Comparison of ENCODE assay signal across 8 mouse cellular contexts in genomic region chr9:72111622-72112550, GRCm38 (mm10). TPM values are rescaled to one million over a fixed set of nuclear protein-coding genes. Genes with fewer than 3 reads are reported as not detected.
DNase-seq lines count a peak whose midpoint lies in the region; ATAC-seq and TF ChIP-seq lines count a peak whose summit lies in the region.

Gene Tcf12, minus strand, starts transcription at chr9:72111871.

- DNase-seq in gastrocnemius, adult 2 months, result peak; percentile 91
- DNase-seq in left cerebral cortex, adult 2 months (ENCODE audit: extremely low spot score in 1 of 2, low spot score in 2 of 2), result peak; percentile 83 to 86
- peak; percentile 86 for DNase-seq in retina, postnatal 7 days (ENCODE audit: low read depth, low spot score)
- DNase-seq in urinary bladder, adult 2 months (ENCODE audit: low spot score), result peak; percentile 84

- WGBS in hindbrain, embryonic 16.5 days, result 2% methylated on average over 49 of the region's 88 CpGs
- 6% methylated on average over 84 of the region's 88 CpGs for WGBS in macrophage (ENCODE audit: missing documents)

- ATAC-seq in activated CD4-positive, CD25-positive, alpha-beta regulatory T cell, adult 4 months, result peak; percentile 72
- peak; percentile 85 for ATAC-seq in common myeloid progenitor, adult 5-6 weeks (replicated peaks; ENCODE audit: low read depth, poor library complexity, severe bottlenecking)
- ATAC-seq in hindbrain, embryonic 16.5 days, result peak; percentile 88

- intact Hi-C loops in gastrocnemius, adult 2 months (cut with DNase I), result loop anchor here (1.0 to 5.0 kb wide), 2 partner anchors 21 to 80 kb away; no protein-coding TSS in a partner anchor
- intact Hi-C loops in left cerebral cortex, adult 2 months (cut with DNase I), result loop anchor here (1.0 to 10.0 kb wide), 5 partner anchors 21 to 277 kb away; partner anchors contain the start of gene Zfp280d

- peak within 1 kb of the TSS; percentile 95 for H3K27ac ChIP-seq in gastrocnemius, adult 2 months
- peak within 1 kb of the TSS; percentile 95 for H3K27ac ChIP-seq in hindbrain, embryonic 16.5 days (ENCODE audit: low read depth, low read length)
- H3K27ac ChIP-seq in left cerebral cortex, adult 2 months, result peak within 1 kb of the TSS; percentile 94
- H3K27ac ChIP-seq in macrophage, result no peak within 1 kb of the TSS

- H3K4me2 ChIP-seq in hindbrain, embryonic 16.5 days (ENCODE audit: low read length), result peak within 1 kb of the TSS; percentile 87

- TF ChIP-seq CTCF in gastrocnemius, adult 2 months (IDR thresholded peaks at IDR 0.05), result no peak
- no peak for TF ChIP-seq CTCF in left cerebral cortex, adult 2 months (IDR thresholded peaks at IDR 0.05)

- H3K27me3 ChIP-seq in hindbrain, embryonic 16.5 days (replicated peaks; ENCODE audit: control insufficient read depth, insufficient read depth, low read length), result no peaks in the 10 kb centered on the region

- H3K36me3 ChIP-seq in hindbrain, embryonic 16.5 days (ENCODE audit: control insufficient read depth, insufficient read depth, low read length), result no peaks in the 10 kb centered on the region; the same call in 1 of the 2 replicates
- H3K36me3 ChIP-seq in macrophage (ENCODE audit: inconsistent target), result no peaks in the 10 kb centered on the region

- peak within 1 kb of the TSS; percentile 98 for H3K4me3 ChIP-seq in gastrocnemius, adult 2 months
- peak within 1 kb of the TSS; percentile 98 for H3K4me3 ChIP-seq in hindbrain, embryonic 16.5 days (ENCODE audit: low read length)
- H3K4me3 ChIP-seq in left cerebral cortex, adult 2 months, result peak within 1 kb of the TSS; percentile 97
- peak within 1 kb of the TSS; percentile 47 for H3K4me3 ChIP-seq in macrophage (ENCODE audit: inconsistent target)

- peaks cover 13% of the 10 kb centered on the region for H3K4me1 ChIP-seq in hindbrain, embryonic 16.5 days (ENCODE audit: control insufficient read depth, insufficient read depth, low read depth, low read length)

- no peaks in the 10 kb centered on the region for H3K9me3 ChIP-seq in hindbrain, embryonic 16.5 days (ENCODE audit: control insufficient read depth, low read length)

- H3K79me2 ChIP-seq in macrophage (ENCODE audit: inconsistent target), result peaks cover 33% of the 10 kb centered on the region; the same call in 1 of the 2 replicates

- peak within 1 kb of the TSS; percentile 98 for H3K9ac ChIP-seq in hindbrain, embryonic 16.5 days (ENCODE audit: low read depth, low read length)

RNA-seq across cellular contexts. Expression of gene Tcf12, which starts in this region (rescaled TPM):
- polyA plus RNA-seq in activated CD4-positive, CD25-positive, alpha-beta regulatory T cell, adult 4 months (2017; shearing (Covaris generic)), result 10 to 100 TPM; 29.9 to 36.7 TPM
- total RNA-seq in common myeloid progenitor, adult 5-6 weeks (2017), result 58.2 and 64.5 TPM in 2 replicates
- 10 to 100 TPM; 24.3 to 32.1 TPM for total RNA-seq in gastrocnemius, adult 2 months (2021)
- polyA plus RNA-seq in hindbrain, embryonic 16.5 days (2015; fragmentation: Nextera tagmentation; extraction: Ambion mirVana), result 56.8 and 62.7 TPM in 2 replicates
- total RNA-seq in left cerebral cortex, adult 2 months (2021), result 10 to 100 TPM; 38.9 to 48.0 TPM
- 100 to 1,000 TPM in 23 of 26 experiments, 10 to 100 TPM in 3; 87.8 to 255 (median 151) TPM for total RNA-seq in macrophage (2018; cell fraction: chromatin; rRNA removed)
- total RNA-seq in macrophage (2018; cell fraction: cytosol; rRNA removed), result 10 to 100 TPM; 30.5 to 67.3 (median 41.6) TPM
- 100 to 1,000 TPM in 10 of 26 experiments, 10 to 100 TPM in 16; 31.4 to 179 (median 82.1) TPM for total RNA-seq in macrophage (2018; cell fraction: nucleus; rRNA removed)
- polyA plus RNA-seq in macrophage (2018), result 28.9 to 49.9 TPM (median 29.9 TPM) in 3 replicates
- 61.3 and 66.1 TPM in 2 replicates for polyA plus RNA-seq in urinary bladder, adult 2 months (2012; rRNA removed)

Comparison
In these comparisons a context has a peak if more than half of its experiments do, and no peak if none do; other contexts are left out.
1. H3K4me3 ChIP-seq: peak in every context shown above with its lines; median percentile 98 in gastrocnemius, adult 2 months; 98 in hindbrain, embryonic 16.5 days; 97 in left cerebral cortex, adult 2 months; 47 in macrophage.